Mouse (Mus musculus) stomach, postnatal 0 days (tissue): Measurements from ENCODE around the gene Heatr6.
A peak's percentile ranks its signal among the peaks of the same experiment; 100 is the strongest.

ENCODE experiments used
- CTCF ChIP-seq: IDR thresholded peaks from 2 replicates; pipeline ENCODE4 v1.5.1; 2016; ENCODE audit warnings: antibody characterized with exemption, low read depth, mild to moderate bottlenecking, moderate library complexity
- EP300 ChIP-seq: optimal IDR thresholded peaks from 2 replicates; pipeline ENCODE3; 2016; ENCODE audit warnings: antibody characterized with exemption

GRCm38 (mm10) chr11:83832389-83832788 lies 78.9 kb downstream of the Heatr6 start:
- TF ChIP-seq EP300: no peak
- TF ChIP-seq CTCF: peak; percentile 75
